Mouse (Mus musculus) small intestine, adult 2 months (tissue): ENCODE data around the gene Yipf1.

Experiments used
- CTCF ChIP-seq: fragments of 200-500 bp; IDR thresholded peaks from 2 replicates; pipeline ENCODE4 v1.5.1; 2012; ENCODE audit warnings: low read depth, mild to moderate bottlenecking, control low read depth, inconsistent platforms, low read length, moderate library complexity, mixed read lengths; ENCODE audit not compliant: insufficient replicate concordance, insufficient read length; ENCODE audit errors: extremely low read depth
- POLR2A ChIP-seq: fragments of 200-500 bp; IDR thresholded peaks from 2 replicates; pipeline ENCODE4 v1.6.1; 2012; ENCODE audit warnings: low read depth, mild to moderate bottlenecking, control low read depth, inconsistent platforms, low read length, moderate library complexity

DNA sequence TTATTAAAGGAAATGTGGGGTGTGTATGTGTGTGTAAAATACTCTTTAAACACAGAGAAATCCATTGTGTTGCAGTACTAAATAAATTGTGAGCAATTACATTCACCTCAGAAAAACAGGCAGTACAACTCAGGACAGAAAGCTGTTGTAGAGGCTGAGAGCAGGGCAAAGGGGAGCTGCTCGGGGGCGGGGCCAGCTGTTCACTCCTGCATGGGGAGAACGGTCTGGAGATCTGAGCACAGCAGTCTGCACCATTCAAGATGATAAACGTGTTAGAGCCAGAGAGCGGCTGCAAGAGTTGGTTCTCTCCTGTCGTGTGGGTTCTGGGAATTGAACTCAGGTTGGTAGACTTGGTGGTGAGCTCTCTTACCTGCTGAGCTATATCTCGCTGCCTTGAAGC is 66.7 kb downstream of the Yipf1 start:
- TF ChIP-seq CTCF (no peak), POLR2A (no peak)
